Mouse (Mus musculus): ENCODE measurements around the gene Stim1. TPM values are rescaled to one million over a fixed set of nuclear protein-coding genes. Genes with fewer than 3 reads are reported as not detected.

Gene Stim1
- total RNA-seq, 1 experiment, result 22.4 TPM

DNA sequence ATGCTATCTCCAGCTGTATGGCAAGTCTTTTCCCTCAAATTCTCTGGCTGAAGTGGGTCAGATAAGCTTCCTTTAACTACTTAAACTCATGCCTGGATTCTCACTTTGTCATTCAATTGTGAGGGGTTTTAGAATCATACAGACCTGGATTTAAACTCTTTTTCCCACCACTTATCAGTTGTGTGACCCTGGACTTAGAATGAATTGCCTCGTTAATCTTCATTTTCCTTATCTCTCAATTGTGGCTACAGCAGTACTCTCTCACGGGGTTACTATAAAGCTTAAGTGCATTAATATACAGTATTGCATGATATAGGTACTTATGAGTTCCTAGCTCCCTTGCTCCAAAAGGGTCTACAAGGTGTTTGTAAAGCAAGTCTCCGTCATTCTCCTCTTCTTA lies 24.7 kb upstream of the Stim1 start:
- in situ Hi-C loops (cut with MboI; ENCODE audit: low sequenced_read_pairs in 2 of 2, unreplicated experiment in 2 of 2), result no loop called here
- no peak overlapping the region for H3K9ac ChIP-seq (ENCODE audit: insufficient read depth, low read depth, low read length, poor library complexity, severe bottlenecking)
- DNase-seq (ENCODE audit: low read depth, low spot score), result no peak

DNA sequence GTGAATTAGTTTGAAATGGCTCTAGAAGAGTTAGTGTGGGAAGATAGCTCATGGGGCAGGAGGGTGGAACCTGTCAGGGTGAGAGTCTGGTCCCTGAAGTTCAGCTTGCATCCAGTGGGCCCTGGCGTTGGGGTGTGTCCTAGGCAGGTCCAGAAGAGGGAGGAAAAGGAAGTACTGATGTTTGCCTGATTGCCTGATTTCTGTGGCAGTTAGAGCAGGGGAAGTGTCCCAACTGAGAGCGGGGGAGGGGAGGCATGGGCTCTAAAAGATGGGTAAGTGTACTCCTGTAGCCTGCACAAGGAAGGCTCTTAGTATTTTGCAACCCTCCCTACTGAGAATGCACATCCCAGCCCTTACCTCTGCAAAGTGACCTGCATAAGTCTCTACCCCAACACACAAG lies 23.7 kb upstream of the Stim1 start:
- Histone ChIP-seq H3K4me1 (ENCODE audit: control insufficient read depth in 2 of 2, insufficient read depth in 2 of 2, low read length in 2 of 2, poor library complexity in 1 of 2) (peaks cover 0 to 21% of the 10 kb centered on the region in 2 experiments; a peak in 2 of 4 replicates), H3K36me3 (ENCODE audit: control insufficient read depth, insufficient read depth, low read length, poor library complexity, severe bottlenecking) (peaks cover 1% of the 10 kb centered on the region; the same call in 1 of the 2 replicates)
- TF ChIP-seq ZC3H11A (IDR thresholded peaks at IDR 0.05; ENCODE audit: borderline replicate concordance, low read depth, low read length) (no peak), CHD2 (IDR thresholded peaks at IDR 0.05; ENCODE audit: low read depth, low read length) (no peak), HCFC1 (IDR thresholded peaks at IDR 0.05; ENCODE audit: borderline replicate concordance, insufficient read depth, low read length) (no peak), ZNF384 (IDR thresholded peaks at IDR 0.05; ENCODE audit: low read depth, low read length) (no peak), MAFK (IDR thresholded peaks at IDR 0.05; ENCODE audit: insufficient read depth, low read depth, low read length) (no peak)

More for the DNA sequence above, 24.7 kb upstream of the Stim1 start:
- Histone ChIP-seq H3K36me3 (ENCODE audit: control insufficient read depth, insufficient read depth, low read length, poor library complexity, severe bottlenecking) (peaks cover 1% of the 10 kb centered on the region; the same call in 1 of the 2 replicates), H3K9me3 (ENCODE audit: control insufficient read depth, insufficient read depth, low read depth, low read length) (no peaks in the 10 kb centered on the region), H3K27ac (ENCODE audit: insufficient read depth, low read depth, low read length, poor library complexity, severe bottlenecking) (no peak overlapping the region), H3K4me3 (ENCODE audit: insufficient read depth in 1 of 2, low read depth in 1 of 2, low read length in 2 of 2, poor library complexity in 1 of 2, severe bottlenecking in 1 of 2) (no peak overlapping the region), H3K4me1 (ENCODE audit: control insufficient read depth in 2 of 2, insufficient read depth in 2 of 2, low read length in 2 of 2, poor library complexity in 1 of 2) (peaks cover 0 to 16% of the 10 kb centered on the region in 2 experiments; a peak in 2 of 4 replicates)
- no peak for TF ChIP-seq CHD2 (IDR thresholded peaks at IDR 0.05; ENCODE audit: low read depth, low read length)
- TF ChIP-seq MAFK (IDR thresholded peaks at IDR 0.05; ENCODE audit: insufficient read depth, low read depth, low read length), result no peak
- TF ChIP-seq ZC3H11A (IDR thresholded peaks at IDR 0.05; ENCODE audit: borderline replicate concordance, low read depth, low read length), result no peak
- no peak for TF ChIP-seq ZNF384 (IDR thresholded peaks at IDR 0.05; ENCODE audit: low read depth, low read length)
- TF ChIP-seq HCFC1 (IDR thresholded peaks at IDR 0.05; ENCODE audit: borderline replicate concordance, insufficient read depth, low read length), result no peak

DNA sequence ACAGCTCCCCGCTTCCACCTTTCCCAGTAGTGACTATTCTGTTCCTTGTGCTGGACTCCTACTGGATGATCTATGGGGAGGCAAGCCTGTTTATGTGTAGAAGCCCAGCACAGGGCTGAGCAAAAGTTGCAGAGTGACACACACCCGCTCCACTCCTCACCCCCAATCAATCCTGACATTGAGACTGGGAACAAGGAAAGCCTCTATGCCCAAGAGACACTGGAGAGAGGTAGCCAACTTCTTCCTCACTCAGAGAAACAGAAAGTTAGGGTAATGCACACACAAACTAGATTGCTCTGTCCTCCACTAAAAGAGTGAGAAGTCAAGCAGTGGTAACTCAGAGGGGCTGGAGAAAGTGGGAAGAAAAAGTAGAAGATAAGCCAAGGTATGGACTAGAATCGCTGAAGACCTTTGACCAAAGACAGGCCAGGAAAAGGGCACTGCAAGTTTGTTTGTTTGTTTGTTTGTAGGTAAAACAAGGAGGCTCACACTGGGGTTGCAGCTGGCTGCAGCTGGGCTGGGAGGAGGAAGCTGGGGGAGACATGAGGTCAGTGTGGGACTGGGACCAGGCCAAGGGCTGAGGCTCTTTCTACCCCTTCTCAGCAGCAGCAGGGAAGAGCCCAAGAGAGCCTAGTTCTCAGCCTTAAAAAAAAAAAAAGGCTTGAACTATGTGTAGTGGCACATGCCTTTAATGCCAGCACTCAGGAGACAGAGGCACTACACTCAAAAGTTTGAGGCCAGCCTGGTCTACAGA lies 22.6 kb upstream of the Stim1 start:
- Histone ChIP-seq H3K9ac (ENCODE audit: insufficient read depth, low read depth, low read length, poor library complexity, severe bottlenecking) (no peak overlapping the region), H3K36me3 (ENCODE audit: control insufficient read depth, insufficient read depth, low read length, poor library complexity, severe bottlenecking) (no peaks in the 10 kb centered on the region; the same call in 1 of the 2 replicates), H3K4me3 (ENCODE audit: insufficient read depth in 1 of 2, low read depth in 1 of 2, low read length in 2 of 2, poor library complexity in 1 of 2, severe bottlenecking in 1 of 2) (no peak overlapping the region), H3K27ac (ENCODE audit: insufficient read depth, low read depth, low read length, poor library complexity, severe bottlenecking) (no peak overlapping the region), H3K9me3 (ENCODE audit: control insufficient read depth, insufficient read depth, low read depth, low read length) (no peaks in the 10 kb centered on the region), H3K4me1 (ENCODE audit: control insufficient read depth in 2 of 2, insufficient read depth in 2 of 2, low read length in 2 of 2, poor library complexity in 1 of 2) (peaks cover 0 to 17% of the 10 kb centered on the region in 2 experiments; a peak in 2 of 4 replicates)
- in situ Hi-C loops (cut with MboI; ENCODE audit: low sequenced_read_pairs in 2 of 2, unreplicated experiment in 2 of 2), result no loop called here
- no peak for TF ChIP-seq MAFK (IDR thresholded peaks at IDR 0.05; ENCODE audit: insufficient read depth, low read depth, low read length)
- TF ChIP-seq HCFC1 (IDR thresholded peaks at IDR 0.05; ENCODE audit: borderline replicate concordance, insufficient read depth, low read length), result no peak
- no peak for TF ChIP-seq ZC3H11A (IDR thresholded peaks at IDR 0.05; ENCODE audit: borderline replicate concordance, low read depth, low read length)
- no peak for TF ChIP-seq ZNF384 (IDR thresholded peaks at IDR 0.05; ENCODE audit: low read depth, low read length)
- no peak for TF ChIP-seq CHD2 (IDR thresholded peaks at IDR 0.05; ENCODE audit: low read depth, low read length)
- no peak for DNase-seq (ENCODE audit: low read depth, low spot score)

More for the DNA sequence above, 23.7 kb upstream of the Stim1 start:
- Histone ChIP-seq H3K9ac (ENCODE audit: insufficient read depth, low read depth, low read length, poor library complexity, severe bottlenecking) (no peak overlapping the region), H3K9me3 (ENCODE audit: control insufficient read depth, insufficient read depth, low read depth, low read length) (no peaks in the 10 kb centered on the region), H3K27ac (ENCODE audit: insufficient read depth, low read depth, low read length, poor library complexity, severe bottlenecking) (no peak overlapping the region), H3K4me3 (ENCODE audit: insufficient read depth in 1 of 2, low read depth in 1 of 2, low read length in 2 of 2, poor library complexity in 1 of 2, severe bottlenecking in 1 of 2) (no peak overlapping the region)
- no peak for DNase-seq (ENCODE audit: low read depth, low spot score)
- in situ Hi-C loops (cut with MboI; ENCODE audit: low sequenced_read_pairs in 2 of 2, unreplicated experiment in 2 of 2), result no loop called here

DNA sequence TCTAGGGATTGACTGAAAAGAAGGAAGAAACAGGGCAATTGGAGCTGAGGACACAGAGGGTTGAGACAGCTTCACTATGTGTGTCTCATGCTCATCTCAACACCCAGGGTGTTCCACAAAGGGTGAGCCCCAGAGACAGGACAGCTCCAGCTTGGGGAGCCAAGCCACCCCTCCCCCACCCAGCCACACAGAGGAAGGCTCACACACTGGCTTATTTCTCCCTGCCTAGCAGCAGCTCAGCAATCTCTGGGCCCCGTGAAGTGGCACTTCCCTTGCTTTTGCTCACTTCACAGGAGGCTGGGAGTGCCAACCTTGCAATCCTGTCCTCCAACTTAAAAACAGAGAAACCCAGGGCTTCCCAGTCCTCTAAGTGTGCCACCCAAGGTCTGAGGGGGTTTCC lies 21.8 kb upstream of the Stim1 start:
- Histone ChIP-seq H3K27ac (ENCODE audit: insufficient read depth, low read depth, low read length, poor library complexity, severe bottlenecking) (no peak overlapping the region), H3K4me3 (ENCODE audit: insufficient read depth in 1 of 2, low read depth in 1 of 2, low read length in 2 of 2, poor library complexity in 1 of 2, severe bottlenecking in 1 of 2) (no peak overlapping the region), H3K9me3 (ENCODE audit: control insufficient read depth, insufficient read depth, low read depth, low read length) (no peaks in the 10 kb centered on the region), H3K36me3 (ENCODE audit: control insufficient read depth, insufficient read depth, low read length, poor library complexity, severe bottlenecking) (no peaks in the 10 kb centered on the region), H3K9ac (ENCODE audit: insufficient read depth, low read depth, low read length, poor library complexity, severe bottlenecking) (0 out of 2 replicates have a peak overlapping the region, but pooled peaks have one; percentile 15), H3K4me1 (ENCODE audit: control insufficient read depth in 2 of 2, insufficient read depth in 2 of 2, low read length in 2 of 2, poor library complexity in 1 of 2) (peaks cover 0 to 16% of the 10 kb centered on the region in 2 experiments; a peak in 2 of 4 replicates)
- in situ Hi-C loops (cut with MboI; ENCODE audit: low sequenced_read_pairs in 2 of 2, unreplicated experiment in 2 of 2), result no loop called here
- TF ChIP-seq CHD2 (IDR thresholded peaks at IDR 0.05; ENCODE audit: low read depth, low read length) (no peak), ZC3H11A (IDR thresholded peaks at IDR 0.05; ENCODE audit: borderline replicate concordance, low read depth, low read length) (no peak), ZNF384 (IDR thresholded peaks at IDR 0.05; ENCODE audit: low read depth, low read length) (no peak), HCFC1 (IDR thresholded peaks at IDR 0.05; ENCODE audit: borderline replicate concordance, insufficient read depth, low read length) (no peak), MAFK (IDR thresholded peaks at IDR 0.05; ENCODE audit: insufficient read depth, low read depth, low read length) (no peak)
- DNase-seq (ENCODE audit: low read depth, low spot score), result no peak

Measured in ES-E14 (cell line).